Mouse (Mus musculus) telencephalon, adult 2 months (tissue): ENCODE measurements at regions not wholly inside any gene's neighbourhood (a gene's known extent, or its start where the extent isn't known, plus 50 kb on each side); places are given as distances from the start of the nearest gene placed in this dataset.

Source experiments
- DNase-seq: peaks from one replicate; pipeline ENCODE4 v3.0.0-alpha.2; 2011; ENCODE audit warnings: low read depth, low spot score

- no peak for DNase-seq
Measured at GRCm38 (mm10) chr11:17620462-17621248, 333.0 kb downstream of the Etaa1 start.

DNA sequence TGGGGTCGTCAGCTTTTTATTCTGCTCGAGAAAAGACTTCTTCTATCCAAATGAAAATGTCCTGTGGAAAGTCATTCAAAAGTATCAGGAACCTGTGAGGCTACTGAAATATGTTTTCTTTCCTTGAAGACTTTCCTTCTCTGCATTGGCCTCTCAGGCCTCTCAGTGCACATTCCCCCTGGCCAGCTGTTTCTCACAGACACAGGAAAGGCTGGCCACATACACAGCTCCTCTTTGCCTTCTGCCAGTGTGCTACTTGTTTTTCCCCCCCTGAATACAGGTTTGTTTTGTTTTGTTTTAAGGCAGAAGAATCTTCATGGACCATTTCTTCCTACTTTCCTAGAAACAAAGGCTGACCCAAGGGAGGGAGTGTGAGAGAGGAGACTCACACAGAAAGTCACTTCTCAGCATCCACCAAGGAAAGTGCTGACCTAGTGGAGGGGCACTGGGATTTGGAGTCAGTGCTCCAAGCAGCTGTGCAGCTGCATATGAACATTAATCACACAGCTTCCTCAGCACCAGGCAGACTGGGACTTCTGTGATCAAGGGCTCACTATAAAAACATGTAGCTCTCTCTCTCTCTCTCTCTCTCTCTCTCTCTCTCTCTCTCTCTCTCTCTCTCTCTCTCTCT, 324.0 kb downstream of the Etaa1 start:
- DNase-seq: no peak

DNA sequence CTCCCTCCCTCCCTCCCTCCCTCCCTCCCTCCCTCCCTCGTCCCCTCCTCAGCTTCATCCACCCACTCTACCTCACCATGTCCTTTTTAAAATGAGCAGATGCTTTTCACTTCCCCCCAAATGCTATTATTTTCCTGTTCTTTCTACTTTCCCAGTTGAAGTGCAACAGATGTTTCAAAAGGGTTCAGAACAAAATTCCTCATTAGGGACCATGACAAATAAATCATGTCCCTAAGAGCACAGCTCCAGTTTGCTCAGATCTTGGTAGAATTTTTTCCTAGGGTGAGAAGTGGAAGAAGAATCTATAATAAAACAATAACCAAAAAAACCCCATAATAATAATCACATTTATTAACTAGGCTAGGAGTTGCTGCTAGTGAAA, 323.5 kb downstream of the Etaa1 start:
- no peak for DNase-seq

DNA sequence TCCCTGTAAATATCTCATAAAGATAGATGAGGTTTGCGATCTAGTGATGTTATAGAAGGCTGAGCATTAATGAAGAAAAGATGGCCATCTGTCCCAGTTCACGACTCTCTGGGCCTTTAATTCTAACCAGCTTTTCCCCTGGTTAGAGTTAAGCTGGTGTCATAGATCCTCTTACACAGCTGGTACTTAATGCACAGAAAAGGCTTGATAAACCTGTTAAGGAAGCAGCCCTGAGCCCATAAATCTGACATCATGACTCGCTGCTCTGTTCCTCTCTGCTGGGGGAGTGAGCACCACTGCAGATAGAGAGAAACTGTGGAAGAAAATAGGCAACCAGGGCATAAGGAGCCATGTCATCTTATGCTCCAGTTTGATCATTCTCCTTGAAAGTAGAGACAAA, 316.5 kb downstream of the Etaa1 start:
- no peak for DNase-seq

DNA sequence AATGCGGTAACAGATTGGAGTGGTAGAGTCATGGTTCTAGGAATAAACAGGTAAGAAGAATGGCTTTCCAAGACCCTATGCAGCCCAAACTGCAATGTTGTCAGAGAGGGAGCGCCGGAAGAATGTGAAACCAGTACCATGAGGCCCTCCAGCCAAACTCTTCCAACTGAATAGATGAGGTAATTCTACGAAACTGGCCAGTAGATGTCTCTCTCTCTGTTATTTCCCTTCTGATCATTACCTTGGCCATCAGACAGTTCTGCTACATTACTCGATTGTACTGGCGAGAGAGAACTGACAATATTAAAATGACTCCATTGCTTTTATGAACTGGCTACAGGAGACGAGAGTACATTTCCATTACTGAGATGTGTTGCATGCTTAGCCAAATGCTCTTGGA, 313.8 kb downstream of the Etaa1 start:
- DNase-seq: no peak

DNA sequence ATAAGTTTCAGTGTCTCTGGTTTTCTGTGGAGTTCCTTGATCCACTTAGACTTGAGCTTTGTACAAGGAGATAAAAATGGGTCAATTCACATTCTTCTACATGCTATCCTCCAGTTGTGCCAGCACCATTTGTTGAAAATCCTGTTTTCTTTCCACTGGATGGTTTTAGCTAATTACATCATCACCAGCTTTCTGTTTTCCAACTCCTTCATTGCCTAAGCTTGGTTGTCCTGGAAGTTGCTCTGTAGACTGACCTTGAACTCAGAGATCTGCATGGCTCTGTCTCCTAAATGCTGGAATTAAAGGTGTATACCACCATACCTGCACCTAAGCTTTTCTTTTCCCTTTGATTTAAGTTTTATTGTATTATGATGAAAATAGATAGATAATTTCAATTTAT, 306.2 kb downstream of the Etaa1 start:
- no peak for DNase-seq

DNA sequence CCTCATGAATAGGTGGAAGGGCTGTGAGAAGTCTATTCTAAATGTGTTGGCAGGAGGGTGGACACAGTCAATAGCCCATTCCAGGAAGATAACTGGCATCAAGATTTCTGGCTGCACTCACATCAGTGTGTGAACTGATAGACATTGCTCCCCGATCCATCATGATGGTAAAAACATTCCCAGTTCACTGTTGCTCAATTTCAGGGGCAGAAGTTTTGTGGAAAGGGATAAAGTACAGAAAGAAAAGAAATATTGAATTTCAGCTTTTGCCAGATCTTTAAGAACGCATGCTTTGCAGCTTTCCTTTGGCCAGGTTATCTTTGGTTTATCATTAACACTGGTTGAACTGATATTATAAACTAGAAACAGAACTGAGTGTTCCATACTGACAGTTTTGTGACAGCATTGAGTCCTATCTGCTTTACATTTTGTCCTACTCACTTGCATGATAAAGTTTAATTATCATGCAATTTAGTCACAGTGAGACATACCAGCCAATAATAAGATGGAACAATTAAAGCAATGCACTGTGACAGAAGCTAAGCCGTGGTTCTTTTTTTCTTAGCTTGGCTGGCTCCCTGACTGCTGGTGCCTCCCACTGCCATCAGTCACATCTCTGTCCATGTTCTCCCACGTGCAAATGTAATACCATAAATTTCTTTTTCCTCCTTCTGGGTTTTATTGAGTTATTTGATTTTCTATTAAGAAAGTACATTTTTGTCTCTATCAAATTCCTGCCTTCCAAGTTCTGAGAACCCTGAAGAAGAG, 302.1 kb downstream of the Etaa1 start:
- DNase-seq: peak; percentile 32

GRCm38 (mm10) chr11:17655840-17656239, 297.8 kb downstream of the Etaa1 start:
- DNase-seq: peak; percentile 41

- DNase-seq: no peak
Measured at GRCm38 (mm10) chr11:17657720-17658119, 296.0 kb downstream of the Etaa1 start.

DNA sequence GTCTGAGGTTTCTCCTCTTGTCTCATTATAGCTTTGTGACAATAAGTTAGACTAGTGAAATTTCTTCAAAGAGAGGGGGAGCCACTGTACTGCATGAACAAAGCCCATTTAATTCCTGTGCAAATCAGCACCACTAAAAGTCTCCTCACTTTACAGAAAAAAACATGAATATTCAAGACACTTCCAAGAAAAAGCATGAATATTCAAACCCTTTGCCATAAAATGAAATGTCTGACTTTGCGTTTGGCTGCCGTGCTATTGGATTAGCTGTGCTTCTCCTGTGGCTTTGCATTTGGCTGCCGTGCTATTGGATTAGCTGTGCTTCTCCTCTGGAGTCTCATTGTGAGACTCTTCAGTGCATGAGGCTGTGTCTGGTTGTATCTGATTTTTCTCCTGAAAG, 295.4 kb downstream of the Etaa1 start:
- DNase-seq: no peak

- no peak for DNase-seq
Measured at GRCm38 (mm10) chr11:17658717-17659116, 295.0 kb downstream of the Etaa1 start.

GRCm38 (mm10) chr11:17663893-17664292, 289.8 kb downstream of the Etaa1 start:
- no peak for DNase-seq

GRCm38 (mm10) chr11:17665624-17666552, 287.8 kb downstream of the Etaa1 start:
- no peak for DNase-seq

GRCm38 (mm10) chr11:17680998-17681397, 272.7 kb downstream of the Etaa1 start:
- no peak for DNase-seq

DNA sequence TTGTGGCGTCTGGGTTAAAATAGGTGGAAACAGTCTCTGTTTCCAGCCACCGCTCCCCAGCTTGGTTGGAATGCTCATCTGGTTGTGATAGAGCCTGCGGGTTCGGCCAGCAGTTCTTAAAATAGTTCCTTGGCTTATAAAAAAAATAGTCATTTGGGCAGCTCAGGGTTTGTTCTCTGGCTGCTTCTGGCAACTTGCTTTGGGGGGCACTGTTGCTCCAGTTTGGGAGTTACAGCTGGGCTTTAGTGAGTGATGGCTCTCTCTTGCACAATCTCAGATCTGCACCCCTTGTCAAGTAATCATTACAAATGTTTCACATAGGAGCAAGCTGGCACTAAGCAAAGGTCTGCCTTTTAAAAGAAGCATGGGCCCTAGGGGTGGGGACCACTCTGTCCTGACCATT, 268.0 kb downstream of the Etaa1 start:
- no peak for DNase-seq

DNA sequence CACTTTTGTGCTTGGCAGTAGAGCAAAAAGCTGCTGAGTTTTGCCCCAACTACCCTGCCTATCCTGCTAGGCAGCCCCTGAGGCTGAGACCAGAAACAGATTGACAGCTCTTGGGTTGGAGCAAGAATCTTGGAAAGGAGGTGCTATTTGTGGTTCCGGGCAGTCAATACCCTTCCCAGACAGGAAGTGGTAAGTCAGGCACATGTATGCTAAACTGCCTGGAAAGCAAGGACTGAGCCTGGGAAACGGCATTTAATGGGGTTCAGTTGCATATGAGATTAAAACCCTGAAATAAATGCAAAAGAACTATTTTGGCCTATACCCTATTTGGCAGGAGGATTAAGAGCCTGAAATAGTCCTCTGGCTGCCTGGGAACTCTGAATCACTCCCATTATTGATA, 266.9 kb downstream of the Etaa1 start:
- DNase-seq: no peak

- DNase-seq: no peak
Measured at GRCm38 (mm10) chr11:17694145-17694544, 259.5 kb downstream of the Etaa1 start.

- no peak for DNase-seq
Measured at GRCm38 (mm10) chr11:17708769-17709168, 244.9 kb downstream of the Etaa1 start.

DNA sequence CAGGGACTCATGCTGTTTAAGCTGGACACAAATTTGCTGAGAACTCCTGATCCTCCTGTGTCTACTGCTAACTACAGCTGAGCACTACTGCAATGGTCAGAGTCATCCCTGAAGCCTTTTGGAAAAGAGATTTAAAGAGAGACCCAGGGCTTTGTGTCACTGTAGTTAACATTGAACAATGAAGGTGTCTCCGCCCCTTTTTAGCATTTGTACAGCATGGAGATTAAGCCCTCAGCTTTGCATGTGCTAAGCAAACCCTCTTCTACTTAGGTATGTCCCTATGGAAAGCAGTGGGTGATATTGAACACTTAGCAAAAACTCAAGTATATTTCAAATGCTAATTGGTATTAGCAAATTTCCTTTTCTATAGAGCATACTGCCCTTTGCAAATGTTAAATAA, 231.6 kb downstream of the Etaa1 start:
- DNase-seq: no peak

- DNase-seq: no peak
Measured at GRCm38 (mm10) chr11:17727258-17728034, 226.2 kb downstream of the Etaa1 start.

GRCm38 (mm10) chr11:17733075-17733474, 220.6 kb downstream of the Etaa1 start:
- DNase-seq: no peak
